Mouse (Mus musculus) liver, embryonic 14.5 days (tissue): ENCODE results near the gene Wdfy4. TPM values are rescaled to one million over a fixed set of nuclear protein-coding genes. Genes with fewer than 3 reads are reported as not detected.

Source experiments
- ATAC-seq: fragments of 200-750 bp; cut with Nextera tagmentation; 2 replicates; pipeline ENCODE4 v1.8.0; 2017; ENCODE audit warnings: moderate number of reproducible peaks, mild to moderate bottlenecking, moderate library complexity; ENCODE audit not compliant: insufficient read depth
- DNase-seq, 3 experiments: peaks; one replicate each; pipeline ENCODE4 v3.0.0-alpha.2; 2012 to 2013; ENCODE audit warnings: low read depth in 3 of 3, low spot score in 3 of 3
- H3K27ac ChIP-seq: fragments of 300-500 bp; sonication (generic); 2 replicates; pipeline ENCODE4 v1.5.1; 2014; ENCODE audit warnings: moderate library complexity, mild to moderate bottlenecking, control low read depth, inconsistent platforms
- H3K27me3 ChIP-seq: fragments of 300-500 bp; sonication (generic); 2 replicates; pipeline ENCODE4 v1.6.1; 2014; ENCODE audit warnings: mild to moderate bottlenecking, low read length, moderate library complexity; ENCODE audit not compliant: control insufficient read depth, insufficient read depth
- H3K36me3 ChIP-seq: fragments of 300-500 bp; sonication (generic); replicated peaks from 2 replicates; pipeline ENCODE4 v1.6.1; 2014; ENCODE audit warnings: low read depth; ENCODE audit not compliant: control insufficient read depth, insufficient read depth
- H3K4me1 ChIP-seq, 2 experiments: fragments of 200-500 bp in 1 of 2; fragments of 300-500 bp in 1 of 2; sonication (generic) in 1 of 2; replicated peaks; 2 replicates each; pipeline ENCODE4 v1.6.1; 2012 to 2014; ENCODE audit warnings: antibody characterized with exemption in 1 of 2, inconsistent platforms in 1 of 2, low read length in 1 of 2; ENCODE audit not compliant: control insufficient read depth in 2 of 2, insufficient read depth in 2 of 2
- H3K4me2 ChIP-seq: fragments of 300-500 bp; sonication (generic); 2 replicates; pipeline ENCODE4 v1.6.1; 2014; ENCODE audit warnings: low read depth, mild to moderate bottlenecking, control low read depth, moderate library complexity
- H3K4me3 ChIP-seq, 2 experiments: fragments of 200-500 bp in 1 of 2; fragments of 300-500 bp in 1 of 2; sonication (generic) in 1 of 2; 2 replicates each; pipeline ENCODE4 v1.5.1; 2012 to 2014; ENCODE audit warnings: low read depth in 2 of 2, low read length in 2 of 2, mild to moderate bottlenecking in 2 of 2, control low read depth in 1 of 2, inconsistent platforms in 1 of 2, moderate library complexity in 1 of 2; ENCODE audit not compliant: insufficient read depth in 1 of 2
- H3K9ac ChIP-seq: fragments of 300-500 bp; sonication (generic); replicated peaks from 2 replicates; pipeline ENCODE4 v1.6.1; 2014; ENCODE audit warnings: mild to moderate bottlenecking, control low read depth, moderate library complexity
- H3K9me3 ChIP-seq: fragments of 300-500 bp; sonication (generic); 2 replicates; pipeline ENCODE4 v1.6.1; 2016; ENCODE audit warnings: low read length, mixed read lengths; ENCODE audit not compliant: control insufficient read depth
- CTCF ChIP-seq: IDR thresholded peaks from 2 replicates; pipeline ENCODE4 v1.5.1; 2016; ENCODE audit warnings: antibody characterized with exemption, low read depth, control low read depth
- EP300 ChIP-seq: IDR thresholded peaks from 2 replicates; pipeline ENCODE4 v1.6.1; 2016; ENCODE audit warnings: antibody characterized with exemption, low read depth
- WGBS: fragments of 180-500 bp; shearing (Covaris S2); extraction: QIAGEN DNeasy Blood & Tissue Kit; methylation state at CpG from one replicate; pipeline ENCODE4 v1.1.7; 2014; ENCODE audit not compliant: insufficient replicate concordance; 5-methylcytosine and 5-hydroxymethylcytosine counted together
- polyA plus RNA-seq, 2 experiments: library from polyadenylated mRNA; depleted of rRNA in 1 of 2; stranded (reverse) in 1 of 2; unstranded in 1 of 2; fragments of >200 nt; fragmentation: Nextera tagmentation in 1 of 2; extraction: Ambion mirVana in 1 of 2; gene quantifications; 2 replicates each; pipeline versions ENCODE4 v1.2.1 to v1.2.3; 2012 to 2014

The Wdfy4 gene
- polyA plus RNA-seq, 2 experiments = 1.2 TPM

DNA sequence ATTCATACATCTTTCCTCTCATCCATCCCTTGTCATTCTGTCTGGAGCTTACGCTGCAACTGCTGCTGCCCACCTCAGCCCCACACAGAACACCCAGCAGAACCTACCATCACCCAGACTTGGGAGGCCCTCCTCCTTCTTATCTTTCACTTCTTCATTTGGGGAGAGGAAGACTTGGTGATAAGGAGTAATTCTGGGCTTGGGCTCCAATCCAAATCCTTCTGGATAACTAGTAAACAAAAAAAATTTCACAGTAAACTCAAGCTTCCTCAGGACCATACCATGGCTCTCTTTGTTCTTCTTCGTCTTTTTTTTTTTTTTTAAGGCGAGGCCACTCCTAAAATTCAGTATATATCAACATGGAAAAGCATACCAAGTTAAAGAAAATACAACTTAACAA, 112.0 kb downstream of the Wdfy4 start:
- H3K9me3 ChIP-seq = no peaks in the 10 kb centered on the region
- H3K4me1 ChIP-seq = no peaks in the 10 kb centered on the region
- no peak for DNase-seq
- no peak overlapping the region for H3K4me3 ChIP-seq
- WGBS = 62% methylated on average over 3 of the region's 3 CpGs
- H3K27me3 ChIP-seq = no peaks in the 10 kb centered on the region
- H3K27ac ChIP-seq = no peak overlapping the region
- no peak for ATAC-seq
- no peak for TF ChIP-seq EP300
- no peak for TF ChIP-seq CTCF
- no peak overlapping the region for H3K9ac ChIP-seq
- no peak overlapping the region for H3K4me2 ChIP-seq
- H3K36me3 ChIP-seq = no peaks in the 10 kb centered on the region

- H3K4me1 ChIP-seq = no peaks in the 10 kb centered on the region
- no peak overlapping the region for H3K9ac ChIP-seq
- H3K4me2 ChIP-seq = no peak overlapping the region
- no peaks in the 10 kb centered on the region for H3K36me3 ChIP-seq
- 70% methylated on average over 7 of the region's 7 CpGs for WGBS
- H3K27me3 ChIP-seq = no peaks in the 10 kb centered on the region
- no peaks in the 10 kb centered on the region for H3K9me3 ChIP-seq
- H3K4me3 ChIP-seq = no peak overlapping the region
- H3K27ac ChIP-seq = no peak overlapping the region
- DNase-seq = no peak
- TF ChIP-seq EP300 (no peak), CTCF (no peak)
- no peak for ATAC-seq
These were observed 113.0 kb downstream of the Wdfy4 start for GRCm38 (mm10) chr14:33072351-33072750.

GRCm38 (mm10) chr14:33067676-33068075, 117.6 kb downstream of the Wdfy4 start:
- Histone ChIP-seq H3K9me3 (no peaks in the 10 kb centered on the region), H3K27ac (no peak overlapping the region), H3K4me2 (no peak overlapping the region), H3K4me1 (no peaks in the 10 kb centered on the region), H3K27me3 (no peaks in the 10 kb centered on the region), H3K4me3 (no peak overlapping the region), H3K36me3 (no peaks in the 10 kb centered on the region), H3K9ac (no peak overlapping the region)
- WGBS = 76% methylated on average over 9 of the region's 9 CpGs
- ATAC-seq (no peak), DNase-seq (no peak)
- no peak for TF ChIP-seq EP300

DNA sequence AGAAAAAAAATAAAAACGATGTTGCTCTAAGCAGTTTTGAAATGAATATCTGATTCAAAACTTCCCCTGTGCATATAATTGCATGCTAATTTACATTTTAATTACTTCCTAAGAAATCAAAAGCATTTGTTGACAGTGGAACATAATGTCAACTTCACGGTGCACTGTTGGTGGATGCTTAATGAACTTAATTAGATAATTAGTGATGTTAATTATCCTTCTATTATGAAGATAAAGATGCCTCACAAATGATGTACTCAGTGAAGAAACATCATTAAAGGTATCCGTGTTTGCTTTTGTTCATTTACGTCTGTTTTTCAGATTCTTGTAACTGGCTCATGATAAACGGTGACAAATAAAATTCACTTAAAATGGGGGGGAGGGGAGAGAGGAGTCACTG, 122.3 kb downstream of the Wdfy4 start:
- Histone ChIP-seq H3K9ac (no peak overlapping the region), H3K4me3 (no peak overlapping the region), H3K4me1 (no peaks in the 10 kb centered on the region), H3K36me3 (no peaks in the 10 kb centered on the region), H3K9me3 (no peaks in the 10 kb centered on the region), H3K27ac (no peak overlapping the region), H3K27me3 (no peaks in the 10 kb centered on the region), H3K4me2 (no peak overlapping the region)
- TF ChIP-seq EP300 = no peak
- TF ChIP-seq CTCF = no peak
- WGBS = 70% methylated on average over 5 of the region's 5 CpGs
- ATAC-seq (no peak), DNase-seq (no peak)

- Histone ChIP-seq H3K4me3 (no peak overlapping the region), H3K27ac (no peak overlapping the region), H3K27me3 (no peaks in the 10 kb centered on the region), H3K36me3 (no peaks in the 10 kb centered on the region), H3K4me2 (no peak overlapping the region), H3K4me1 (no peaks in the 10 kb centered on the region), H3K9me3 (no peaks in the 10 kb centered on the region), H3K9ac (no peak overlapping the region)
- WGBS = 63% methylated on average over 7 of the region's 7 CpGs
- TF ChIP-seq EP300 (no peak), CTCF (no peak)
- DNase-seq (no peak), ATAC-seq (no peak)
These were observed 126.2 kb downstream of the Wdfy4 start for GRCm38 (mm10) chr14:33058881-33059660.
